Mouse (Mus musculus): ENCODE results near the gene Olfr986.
"Not testable (repeated sequence)": the region's sequence is repeated elsewhere in the genome, so short reads cannot be mapped to it uniquely, and the experiment has no call there.

Gene Olfr986

GRCm38 (mm10) chr9:40180620-40181019 lies at the start of gene Olfr986:
Gene Olfr986, plus strand, starts transcription at chr9:40180920.
- DNase-seq (ENCODE audit: low read depth, low spot score), result no peak

- DNase-seq (ENCODE audit: low read depth, low spot score), result no peak
Measured at GRCm38 (mm10) chr9:40136987-40137688, 43.6 kb upstream of the Olfr986 start.

- no peak for DNase-seq (ENCODE audit: low read depth, low spot score)
Measured at GRCm38 (mm10) chr9:40139484-40139883, 41.2 kb upstream of the Olfr986 start.

- DNase-seq (ENCODE audit: low read depth, low spot score), result no peak
Measured at GRCm38 (mm10) chr9:40141544-40141943, 39.2 kb upstream of the Olfr986 start.

GRCm38 (mm10) chr9:40155118-40155644 lies 25.5 kb upstream of the Olfr986 start:
- no peak for DNase-seq (ENCODE audit: low read depth, low spot score)

- no peak for DNase-seq (ENCODE audit: low read depth, low spot score)
Measured at GRCm38 (mm10) chr9:40166446-40166845, 14.3 kb upstream of the Olfr986 start.

- DNase-seq (ENCODE audit: low read depth, low spot score), result no peak
Measured at GRCm38 (mm10) chr9:40177017-40177416, 3.7 kb upstream of the Olfr986 start.

GRCm38 (mm10) chr9:40185166-40185565 lies 4.4 kb downstream of the Olfr986 start:
- DNase-seq (ENCODE audit: low read depth, low spot score), result not testable (repeated sequence)

- no peak for DNase-seq (ENCODE audit: low read depth, low spot score)
Measured at GRCm38 (mm10) chr9:40191086-40191876, 10.6 kb downstream of the Olfr986 start.

- no peak for DNase-seq (ENCODE audit: low read depth, low spot score)
Measured at GRCm38 (mm10) chr9:40192098-40193038, 11.6 kb downstream of the Olfr986 start, which contains the start of gene Zfp202. Gene Zfp202, plus strand, starts transcription at chr9:40192316.

- no peak for DNase-seq (ENCODE audit: low read depth, low spot score)
Measured at GRCm38 (mm10) chr9:40195981-40196380, 15.3 kb downstream of the Olfr986 start.

- no peak for DNase-seq (ENCODE audit: low read depth, low spot score)
Measured at GRCm38 (mm10) chr9:40206546-40206950, 25.8 kb downstream of the Olfr986 start.

GRCm38 (mm10) chr9:40210744-40211143 lies 30.0 kb downstream of the Olfr986 start:
- no peak for DNase-seq (ENCODE audit: low read depth, low spot score)

- DNase-seq (ENCODE audit: low read depth, low spot score), result no peak
Measured at GRCm38 (mm10) chr9:40214058-40214457, 33.3 kb downstream of the Olfr986 start.

- DNase-seq (ENCODE audit: low read depth, low spot score), result no peak
Measured at GRCm38 (mm10) chr9:40216651-40217050, 35.9 kb downstream of the Olfr986 start.

- DNase-seq (ENCODE audit: low read depth, low spot score), result no peak
Measured at GRCm38 (mm10) chr9:40224289-40224688, 43.6 kb downstream of the Olfr986 start.

- no peak for DNase-seq (ENCODE audit: low read depth, low spot score)
Measured at GRCm38 (mm10) chr9:40227874-40228789, 47.4 kb downstream of the Olfr986 start.

- DNase-seq (ENCODE audit: low read depth, low spot score), result no peak
Measured at GRCm38 (mm10) chr9:40228804-40229331, 48.1 kb downstream of the Olfr986 start.

- no peak for DNase-seq (ENCODE audit: low read depth, low spot score)
Measured at GRCm38 (mm10) chr9:40229479-40229878, 48.8 kb downstream of the Olfr986 start.

GRCm38 (mm10) chr9:40231019-40231418 lies 50.3 kb downstream of the Olfr986 start:
- DNase-seq (ENCODE audit: low read depth, low spot score), result no peak

Measured in c-Kit-negative CD71-positive TER-119-positive erythroid progenitor cells, embryonic 14.5 days (primary cell).